Mouse (Mus musculus): Measurements from ENCODE around the gene Gm572. TPM values are rescaled to one million over a fixed set of nuclear protein-coding genes. Genes with fewer than 3 reads are reported as not detected.

The Gm572 gene
- polyA plus RNA-seq, 1 experiment, result 0.13 TPM

- no peak for DNase-seq
- 44% methylated on average over 3 of the region's 3 CpGs for WGBS
- no peak overlapping the region for H3K4me3 ChIP-seq (replicated peaks; ENCODE audit: extremely low read depth, low read depth, low read length)
- no peaks in the 10 kb centered on the region; the same call in 1 of the 2 replicates for H3K4me1 ChIP-seq (ENCODE audit: control insufficient read depth, insufficient read depth, low read length)
- TF ChIP-seq POLR2A (IDR thresholded peaks at IDR 0.05; ENCODE audit: borderline replicate concordance, extremely low read depth, low read depth, low read length) (no peak), CTCF (IDR thresholded peaks at IDR 0.05; ENCODE audit: insufficient read depth, low read length) (no peak)
Observed at GRCm38 (mm10) chr4:148660174-148660573, 17.1 kb downstream of the Gm572 start.

- Histone ChIP-seq H3K4me1 (ENCODE audit: control insufficient read depth, insufficient read depth, low read length) (no peaks in the 10 kb centered on the region), H3K4me3 (replicated peaks; ENCODE audit: extremely low read depth, low read depth, low read length) (no peak overlapping the region)
- peak; percentile 82 for TF ChIP-seq CTCF (IDR thresholded peaks at IDR 0.05; ENCODE audit: insufficient read depth, low read length)
- TF ChIP-seq POLR2A (IDR thresholded peaks at IDR 0.05; ENCODE audit: borderline replicate concordance, extremely low read depth, low read depth, low read length), result no peak
- 29% methylated on average over 21 of the region's 21 CpGs for WGBS
- peak; percentile 83 for DNase-seq
Observed at GRCm38 (mm10) chr4:148662168-148662965, 19.2 kb downstream of the Gm572 start.

- Histone ChIP-seq H3K4me3 (replicated peaks; ENCODE audit: extremely low read depth, low read depth, low read length) (no peak overlapping the region), H3K4me1 (ENCODE audit: control insufficient read depth, insufficient read depth, low read length) (no peaks in the 10 kb centered on the region)
- no peak for DNase-seq
- WGBS, result 51% methylated on average over 7 of the region's 7 CpGs
- TF ChIP-seq POLR2A (IDR thresholded peaks at IDR 0.05; ENCODE audit: borderline replicate concordance, extremely low read depth, low read depth, low read length), result no peak
- TF ChIP-seq CTCF (IDR thresholded peaks at IDR 0.05; ENCODE audit: insufficient read depth, low read length), result no peak
Observed at GRCm38 (mm10) chr4:148663326-148663725, 20.2 kb downstream of the Gm572 start.

GRCm38 (mm10) chr4:148664021-148664420, 20.9 kb downstream of the Gm572 start:
- 69% methylated on average over 6 of the region's 6 CpGs for WGBS
- DNase-seq, result no peak
- TF ChIP-seq POLR2A (IDR thresholded peaks at IDR 0.05; ENCODE audit: borderline replicate concordance, extremely low read depth, low read depth, low read length) (no peak), CTCF (IDR thresholded peaks at IDR 0.05; ENCODE audit: insufficient read depth, low read length) (no peak)

GRCm38 (mm10) chr4:148667006-148667755, 24.1 kb downstream of the Gm572 start:
- 74% methylated on average over 15 of the region's 15 CpGs for WGBS
- TF ChIP-seq POLR2A (IDR thresholded peaks at IDR 0.05; ENCODE audit: borderline replicate concordance, extremely low read depth, low read depth, low read length) (no peak), CTCF (IDR thresholded peaks at IDR 0.05; ENCODE audit: insufficient read depth, low read length) (no peak)
- DNase-seq, result no peak
- Histone ChIP-seq H3K4me1 (ENCODE audit: control insufficient read depth, insufficient read depth, low read length) (no peaks in the 10 kb centered on the region), H3K4me3 (replicated peaks; ENCODE audit: extremely low read depth, low read depth, low read length) (no peak overlapping the region)

More at GRCm38 (mm10) chr4:148664021-148664420, 20.9 kb downstream of the Gm572 start:
- Histone ChIP-seq H3K4me3 (replicated peaks; ENCODE audit: extremely low read depth, low read depth, low read length) (no peak overlapping the region), H3K4me1 (ENCODE audit: control insufficient read depth, insufficient read depth, low read length) (no peaks in the 10 kb centered on the region)

GRCm38 (mm10) chr4:148671230-148671947, 28.3 kb downstream of the Gm572 start:
- Histone ChIP-seq H3K4me3 (replicated peaks; ENCODE audit: extremely low read depth, low read depth, low read length) (no peak overlapping the region), H3K4me1 (ENCODE audit: control insufficient read depth, insufficient read depth, low read length) (peaks cover 4% of the 10 kb centered on the region; the same call in 1 of the 2 replicates)
- no peak for TF ChIP-seq POLR2A (IDR thresholded peaks at IDR 0.05; ENCODE audit: borderline replicate concordance, extremely low read depth, low read depth, low read length)
- no peak for TF ChIP-seq CTCF (IDR thresholded peaks at IDR 0.05; ENCODE audit: insufficient read depth, low read length)
- no peak for DNase-seq
- WGBS, result 19% methylated on average over 16 of the region's 16 CpGs

GRCm38 (mm10) chr4:148675043-148675442, 31.9 kb downstream of the Gm572 start:
- Histone ChIP-seq H3K4me1 (ENCODE audit: control insufficient read depth, insufficient read depth, low read length) (peaks cover 8% of the 10 kb centered on the region; the same call in 1 of the 2 replicates), H3K4me3 (replicated peaks; ENCODE audit: extremely low read depth, low read depth, low read length) (no peak overlapping the region)
- WGBS, result 52% methylated on average over 7 of the region's 7 CpGs
- TF ChIP-seq CTCF (IDR thresholded peaks at IDR 0.05; ENCODE audit: insufficient read depth, low read length) (no peak), POLR2A (IDR thresholded peaks at IDR 0.05; ENCODE audit: borderline replicate concordance, extremely low read depth, low read depth, low read length) (no peak)
- no peak for DNase-seq

- Histone ChIP-seq H3K4me3 (replicated peaks; ENCODE audit: extremely low read depth, low read depth, low read length) (no peak overlapping the region), H3K4me1 (ENCODE audit: control insufficient read depth, insufficient read depth, low read length) (peaks cover 9% of the 10 kb centered on the region; the same call in 1 of the 2 replicates)
- TF ChIP-seq CTCF (IDR thresholded peaks at IDR 0.05; ENCODE audit: insufficient read depth, low read length), result no peak
- TF ChIP-seq POLR2A (IDR thresholded peaks at IDR 0.05; ENCODE audit: borderline replicate concordance, extremely low read depth, low read depth, low read length), result peak; percentile 53; the same call in 1 of the 2 replicates
- DNase-seq, result peak; percentile 28
- 35% methylated on average over 16 of the region's 16 CpGs for WGBS
Observed at GRCm38 (mm10) chr4:148676188-148676960, 33.3 kb downstream of the Gm572 start.
